Mouse (Mus musculus) embryonic facial prominence, embryonic 11.5 days (tissue): ENCODE results near the gene Jag2. TPM values are rescaled to one million over a fixed set of nuclear protein-coding genes. Genes with fewer than 3 reads are reported as not detected.

Experiments
- ATAC-seq: fragments of 200-750 bp; cut with Nextera tagmentation; replicated peaks from 2 replicates; pipeline ENCODE4 v1.8.0; 2017; ENCODE audit warnings: low read depth; ENCODE audit not compliant: insufficient number of reproducible peaks, low FRiP score, low TSS enrichment
- DNase-seq: peaks from one replicate; pipeline ENCODE4 v3.0.0-alpha.2; 2015; ENCODE audit warnings: low spot score
- H3K27ac ChIP-seq: fragments of 300-500 bp; sonication (generic); replicated peaks from 2 replicates; pipeline ENCODE4 v1.5.1; 2014; ENCODE audit warnings: mild to moderate bottlenecking, low read depth, low read length, control low read depth
- H3K27me3 ChIP-seq: fragments of 300-500 bp; sonication (generic); 2 replicates; pipeline ENCODE4 v1.6.1; 2014; ENCODE audit warnings: mild to moderate bottlenecking, low read length, moderate library complexity, mixed read lengths; ENCODE audit not compliant: control insufficient read depth, insufficient read depth
- H3K36me3 ChIP-seq: fragments of 300-500 bp; sonication (generic); replicated peaks from 2 replicates; pipeline ENCODE4 v1.6.1; 2014; ENCODE audit warnings: low read depth, mild to moderate bottlenecking, low read length, moderate library complexity, mixed read lengths; ENCODE audit not compliant: control insufficient read depth, insufficient read depth
- H3K4me1 ChIP-seq: fragments of 300-500 bp; sonication (generic); 2 replicates; pipeline ENCODE4 v1.6.1; 2014; ENCODE audit warnings: low read length, mixed read lengths; ENCODE audit not compliant: control insufficient read depth, insufficient read depth
- H3K4me2 ChIP-seq: fragments of 300-500 bp; sonication (generic); 2 replicates; pipeline ENCODE4 v1.6.1; 2014; ENCODE audit warnings: low read depth, mild to moderate bottlenecking, control low read depth, low read length, moderate library complexity
- H3K4me3 ChIP-seq: fragments of 300-500 bp; sonication (generic); 2 replicates; pipeline ENCODE4 v1.5.1; 2014; ENCODE audit warnings: low read depth, low read length, control low read depth
- H3K9ac ChIP-seq: fragments of 300-500 bp; sonication (generic); replicated peaks from 2 replicates; pipeline ENCODE4 v1.6.1; 2014; ENCODE audit warnings: mild to moderate bottlenecking, control low read depth, low read length
- H3K9me3 ChIP-seq: fragments of 300-500 bp; sonication (generic); replicated peaks from 2 replicates; pipeline ENCODE4 v1.6.1; 2016; ENCODE audit warnings: mild to moderate bottlenecking, low read length, inconsistent platforms, mixed read lengths; ENCODE audit not compliant: control insufficient read depth
- WGBS: fragments of 180-500 bp; shearing (Covaris S2); extraction: QIAGEN DNeasy Blood & Tissue Kit; methylation state at CpG from one replicate; pipeline ENCODE4 v1.1.7; 2014; 5-methylcytosine and 5-hydroxymethylcytosine counted together
- microRNA-seq: library from miRNA; unstranded; fragments of <30 nt; microRNA quantifications from one replicate; pipeline ENCODE4, GENCODE M21; 2016; ENCODE audit warnings: borderline number of aligned reads
- polyA plus RNA-seq: library from polyadenylated mRNA; unstranded; fragments of >200 nt; fragmentation: Nextera tagmentation; extraction: Ambion mirVana; gene quantifications from 2 replicates; pipeline ENCODE4 v1.2.1, GENCODE M21; 2014

Jag2 gene
- polyA plus RNA-seq, 1 experiment from 2014 or later = 3.5 TPM

DNA sequence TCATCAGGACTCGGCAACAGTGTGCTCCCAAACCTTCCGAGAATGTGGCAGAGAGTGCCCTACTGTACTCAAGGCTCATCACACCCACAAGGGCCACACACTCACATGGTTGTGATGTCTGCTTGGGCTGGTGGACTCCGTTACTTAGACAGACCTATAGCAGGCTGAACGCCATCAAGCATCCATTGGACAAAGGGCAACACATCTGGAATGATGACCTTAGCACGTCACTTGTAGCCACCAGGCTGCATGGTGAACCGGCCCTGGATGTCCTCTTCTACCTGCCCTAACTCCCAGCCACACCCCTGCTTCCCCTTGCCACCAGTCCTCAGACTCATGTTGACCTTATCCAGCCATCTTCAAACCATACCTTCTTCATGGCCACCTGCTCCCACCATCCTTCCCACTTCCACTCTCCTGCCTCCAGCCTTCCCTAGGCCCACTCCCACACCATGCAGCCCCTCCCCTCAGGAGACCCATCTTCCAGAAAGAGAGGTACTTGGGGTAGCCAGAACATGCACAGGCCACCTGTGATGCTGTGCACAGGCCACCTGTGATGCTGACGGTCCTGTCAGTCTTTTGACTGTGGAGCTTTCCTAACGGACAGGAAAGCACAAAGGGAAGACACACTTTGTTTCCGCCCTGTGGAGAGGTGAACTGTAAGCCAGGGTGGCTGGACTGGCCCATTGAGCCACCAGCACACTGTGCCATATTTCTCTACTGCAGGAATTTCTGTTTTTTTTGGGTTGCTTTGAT lies 70.8 kb downstream of the Jag2 start:
- Histone ChIP-seq H3K9me3 (no peaks in the 10 kb centered on the region), H3K36me3 (no peaks in the 10 kb centered on the region), H3K27me3 (no peaks in the 10 kb centered on the region), H3K9ac (no peak overlapping the region), H3K4me1 (no peaks in the 10 kb centered on the region), H3K4me2 (no peak overlapping the region), H3K4me3 (no peak overlapping the region), H3K27ac (no peak overlapping the region)
- no peak for DNase-seq
- WGBS = 92% methylated on average over 9 of the region's 9 CpGs
- no peak for ATAC-seq

Small RNA genes lying within 50 kb of the gene (microRNA-seq; reads per million reads assigned to microRNA genes)
- not detected for gene Mir6941

Other genes starting within 250 kb of the Jag2 start
- 5.3 and 8.0 TPM in 2 replicates for gene Cep170b, start 209.3 kb downstream of the Jag2 start, polyA plus RNA-seq
- 3.4 and 6.5 TPM in 2 replicates for gene Pld4, start 169.1 kb downstream of the Jag2 start, polyA plus RNA-seq
- 0.13 and 0.18 TPM in 2 replicates for gene Ahnak2, start 127.1 kb downstream of the Jag2 start, polyA plus RNA-seq
- gene Clba1, start 120.8 kb downstream of the Jag2 start, polyA plus RNA-seq = 8.3 and 9.5 TPM in 2 replicates
- gene Cdca4, start 100.4 kb downstream of the Jag2 start, polyA plus RNA-seq = 175 and 179 TPM in 2 replicates
- 0.15 TPM in 1 of 2 replicates, not detected in the other for gene Gpr132, start 61.5 kb downstream of the Jag2 start, polyA plus RNA-seq
- 75.8 and 83.4 TPM in 2 replicates for gene Nudt14, start 12.3 kb upstream of the Jag2 start, polyA plus RNA-seq
- gene Btbd6, start 46.7 kb upstream of the Jag2 start, polyA plus RNA-seq = 19.0 and 19.7 TPM in 2 replicates
- 48.5 and 50.8 TPM in 2 replicates for gene Brf1, start 70.9 kb upstream of the Jag2 start, polyA plus RNA-seq
- gene Pacs2, start 84.7 kb upstream of the Jag2 start, polyA plus RNA-seq = 9.8 and 11.6 TPM in 2 replicates
- gene Tex22, start 144.7 kb upstream of the Jag2 start, polyA plus RNA-seq = not detected in 2 replicates
- 18.7 and 20.7 TPM in 2 replicates for gene Mta1, start 168.5 kb upstream of the Jag2 start, polyA plus RNA-seq
- gene Crip2, start 210.5 kb upstream of the Jag2 start, polyA plus RNA-seq = 72.7 and 83.3 TPM in 2 replicates
- 63.5 and 72.1 TPM in 2 replicates for gene Crip1, start 216.5 kb upstream of the Jag2 start, polyA plus RNA-seq
- gene Tedc1, start 226.6 kb upstream of the Jag2 start, polyA plus RNA-seq = 26.4 and 27.4 TPM in 2 replicates